Mouse (Mus musculus) lung, embryonic 14.5 days (tissue): ENCODE data around the gene Dclk3. TPM values are rescaled to one million over a fixed set of nuclear protein-coding genes. Genes with fewer than 3 reads are reported as not detected.

Experiments
- ATAC-seq: fragments of 200-750 bp; cut with Nextera tagmentation; 2 replicates; pipeline ENCODE4 v1.8.0; 2017; ENCODE audit warnings: mild to moderate bottlenecking, moderate TSS enrichment, moderate library complexity; ENCODE audit not compliant: insufficient read depth
- DNase-seq: peaks from one replicate; pipeline ENCODE4 v3.0.0-alpha.2; 2015
- H3K27ac ChIP-seq: fragments of 300-500 bp; sonication (generic); 2 replicates; pipeline ENCODE4 v1.5.1; 2014; ENCODE audit warnings: low read depth, mild to moderate bottlenecking, moderate library complexity
- H3K27me3 ChIP-seq: fragments of 300-500 bp; sonication (generic); 2 replicates; pipeline ENCODE4 v1.6.1; 2014; ENCODE audit warnings: low read length, control low read depth; ENCODE audit not compliant: insufficient read depth
- H3K36me3 ChIP-seq: fragments of 300-500 bp; sonication (generic); 2 replicates; pipeline ENCODE4 v1.6.1; 2014; ENCODE audit warnings: control low read depth; ENCODE audit not compliant: insufficient read depth
- H3K4me1 ChIP-seq: fragments of 300-500 bp; sonication (generic); 2 replicates; pipeline ENCODE4 v1.6.1; 2014; ENCODE audit warnings: antibody characterized with exemption, control low read depth; ENCODE audit not compliant: insufficient read depth
- H3K4me2 ChIP-seq: fragments of 300-500 bp; sonication (generic); 2 replicates; pipeline ENCODE4 v1.6.1; 2014; ENCODE audit warnings: mild to moderate bottlenecking
- H3K4me3 ChIP-seq: fragments of 300-500 bp; sonication (generic); 2 replicates; pipeline ENCODE4 v1.5.1; 2014; ENCODE audit warnings: low read depth, low read length
- H3K9ac ChIP-seq: fragments of 300-500 bp; sonication (generic); 2 replicates; pipeline ENCODE4 v1.6.1; 2014
- H3K9me3 ChIP-seq: fragments of 300-500 bp; sonication (generic); 2 replicates; pipeline ENCODE4 v1.6.1; 2016; ENCODE audit warnings: low read depth, low read length, control low read depth
- CTCF ChIP-seq: IDR thresholded peaks from 2 replicates; pipeline ENCODE4 v1.5.1; 2016; ENCODE audit warnings: antibody characterized with exemption, low read depth
- WGBS: fragments of 180-500 bp; shearing (Covaris S2); extraction: QIAGEN DNeasy Blood & Tissue Kit; methylation state at CpG from one replicate; pipeline ENCODE4 v1.1.7; 2014; 5-methylcytosine and 5-hydroxymethylcytosine counted together
- polyA plus RNA-seq: library from polyadenylated mRNA; unstranded; fragments of >200 nt; fragmentation: Nextera tagmentation; extraction: Ambion mirVana; gene quantifications from 2 replicates; pipeline ENCODE4 v1.2.1, GENCODE M21; 2014

Gene Dclk3
- polyA plus RNA-seq, 1 experiment from 2014 or later: not detected

DNA sequence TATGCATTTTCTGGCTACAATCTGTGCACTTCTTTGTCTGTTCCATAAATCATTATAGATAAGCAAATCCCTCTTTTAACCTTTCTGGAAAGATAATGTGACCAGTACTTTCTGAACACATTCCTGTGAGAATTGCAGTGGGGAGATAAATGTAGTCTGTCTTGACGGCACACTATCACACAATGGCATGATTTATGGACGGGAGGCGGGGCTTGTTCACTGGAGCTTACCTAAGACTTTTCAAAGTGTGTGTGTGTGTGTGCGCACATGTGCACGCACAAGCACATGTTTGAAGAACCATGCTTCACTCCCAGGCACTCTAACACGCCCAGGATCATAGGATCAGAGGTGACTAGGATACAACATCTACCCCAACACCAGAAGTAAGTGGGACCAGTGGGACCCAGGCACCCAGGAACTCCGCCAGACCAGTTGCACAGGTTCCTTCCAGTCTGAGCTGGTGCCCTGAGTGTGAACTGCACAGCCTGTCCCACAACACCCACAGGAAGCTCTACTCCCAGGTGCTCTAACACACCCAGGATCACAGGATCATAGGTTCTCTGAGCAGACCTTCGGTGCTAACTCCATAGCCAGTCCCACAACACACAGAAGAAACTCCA lies 96.7 kb downstream of the Dclk3 start:
- H3K9ac ChIP-seq: no peak overlapping the region
- no peak overlapping the region for H3K4me2 ChIP-seq
- ATAC-seq (0 out of 2 replicates have a peak, but pooled peaks have one; percentile 21), DNase-seq (no peak)
- H3K9me3 ChIP-seq: no peaks in the 10 kb centered on the region
- H3K4me3 ChIP-seq: no peak overlapping the region
- no peaks in the 10 kb centered on the region for H3K27me3 ChIP-seq
- no peak overlapping the region for H3K27ac ChIP-seq
- 48% methylated on average over 8 of the region's 8 CpGs for WGBS
- no peak for TF ChIP-seq CTCF
- H3K4me1 ChIP-seq: 0 out of 2 replicates have a peak, but pooled peaks cover 3% of the 10 kb centered on the region
- H3K36me3 ChIP-seq: no peaks in the 10 kb centered on the region

Other genes with a start within 250 kb of the Dclk3 start
- 36.1 and 39.2 TPM in 2 replicates for gene Mlh1, start 167.3 kb upstream of the Dclk3 start, polyA plus RNA-seq
- gene Epm2aip1, start 167.2 kb upstream of the Dclk3 start, polyA plus RNA-seq: 36.0 and 37.3 TPM in 2 replicates
- gene Trank1, start 127.3 kb upstream of the Dclk3 start, polyA plus RNA-seq: 0.12 and 0.34 TPM in 2 replicates